Mouse (Mus musculus): ENCODE measurements around the gene P2ry13. TPM values are rescaled to one million over a fixed set of nuclear protein-coding genes. Genes with fewer than 3 reads are reported as not detected.
A peak's percentile ranks its signal among the peaks of the same experiment; 100 is the strongest.

The P2ry13 gene
- total RNA-seq, 2 experiments from 2014 or later, result 0.60 to 0.84 TPM

DNA sequence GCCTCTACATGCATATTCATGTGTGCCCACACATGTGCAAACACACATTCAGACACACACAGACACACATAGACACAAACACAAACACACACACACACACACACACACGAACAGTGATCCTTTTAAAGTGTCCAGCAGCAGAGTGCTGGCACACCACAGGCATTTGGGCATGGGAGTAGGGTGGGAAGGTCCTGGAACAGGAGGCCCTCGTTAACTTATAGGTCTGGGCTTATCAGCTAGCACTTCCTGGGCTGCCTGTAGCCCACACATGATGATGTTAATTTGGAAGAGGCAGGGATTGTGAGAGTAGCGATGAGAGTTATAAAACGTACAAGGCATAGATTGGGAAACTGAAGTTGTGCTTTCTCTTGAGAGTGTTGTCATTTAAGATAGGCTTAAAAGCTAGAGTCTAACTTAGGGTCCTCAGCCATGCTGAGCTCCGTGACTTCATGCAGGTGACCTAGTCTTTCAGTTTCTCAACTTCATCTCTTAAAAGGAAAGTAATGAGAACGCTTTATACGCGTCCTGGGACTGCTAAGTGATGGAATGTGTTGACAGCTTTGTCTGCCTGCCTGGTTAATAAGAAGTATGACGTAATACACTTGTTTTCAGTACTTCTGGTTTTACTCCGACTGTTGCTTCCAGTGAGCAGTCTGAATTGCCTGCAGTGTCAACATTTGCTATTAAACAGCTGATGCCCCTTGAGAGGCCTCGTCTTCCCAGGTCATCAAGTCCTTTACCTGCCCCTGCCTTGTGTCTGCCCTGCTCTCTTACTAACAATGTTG is 5.8 kb downstream of the P2ry13 start:
- intact Hi-C loops (cut with DNase I; ENCODE audit: low total_unique reads), result loop anchor here (5.0 kb wide), 1 partner anchor 83 kb away; no protein-coding TSS in a partner anchor
- DNase-seq, result no peak

DNA sequence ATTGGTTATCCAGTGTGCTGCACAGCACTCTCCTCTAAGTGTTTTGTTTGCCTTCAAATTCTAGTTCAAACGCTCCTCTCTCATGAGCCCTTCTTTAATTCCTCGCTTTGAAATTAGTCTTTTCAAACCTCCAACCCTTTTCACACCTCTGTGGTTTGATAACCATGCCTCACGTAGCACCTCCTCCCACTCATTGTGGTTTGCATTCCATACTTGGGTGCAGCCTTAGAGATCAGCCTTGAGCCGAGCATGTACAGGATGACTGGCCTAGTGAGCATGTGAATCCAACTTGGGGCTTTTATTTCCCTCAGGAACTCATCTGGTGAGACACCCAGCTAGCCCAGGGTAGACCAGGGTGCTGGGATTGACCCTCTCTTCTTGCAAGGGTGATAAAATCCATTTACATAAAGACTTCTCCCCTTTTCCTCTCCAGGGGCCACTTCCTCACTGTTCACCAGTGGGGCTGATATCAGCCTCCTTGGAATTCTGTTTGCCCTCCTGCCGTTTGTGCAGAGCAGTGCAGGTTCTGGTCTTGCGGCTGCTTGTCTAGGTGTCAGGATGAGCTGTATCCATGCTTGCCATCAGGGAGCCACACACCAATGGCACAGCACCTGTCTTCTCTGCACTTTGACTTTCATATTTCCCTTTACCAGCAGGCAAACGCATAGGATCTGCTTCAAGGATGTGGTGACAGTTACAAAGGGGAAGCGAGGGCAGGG is 6.7 kb downstream of the P2ry13 start:
- intact Hi-C loops (cut with DNase I; ENCODE audit: low total_unique reads), result no loop called here

DNA sequence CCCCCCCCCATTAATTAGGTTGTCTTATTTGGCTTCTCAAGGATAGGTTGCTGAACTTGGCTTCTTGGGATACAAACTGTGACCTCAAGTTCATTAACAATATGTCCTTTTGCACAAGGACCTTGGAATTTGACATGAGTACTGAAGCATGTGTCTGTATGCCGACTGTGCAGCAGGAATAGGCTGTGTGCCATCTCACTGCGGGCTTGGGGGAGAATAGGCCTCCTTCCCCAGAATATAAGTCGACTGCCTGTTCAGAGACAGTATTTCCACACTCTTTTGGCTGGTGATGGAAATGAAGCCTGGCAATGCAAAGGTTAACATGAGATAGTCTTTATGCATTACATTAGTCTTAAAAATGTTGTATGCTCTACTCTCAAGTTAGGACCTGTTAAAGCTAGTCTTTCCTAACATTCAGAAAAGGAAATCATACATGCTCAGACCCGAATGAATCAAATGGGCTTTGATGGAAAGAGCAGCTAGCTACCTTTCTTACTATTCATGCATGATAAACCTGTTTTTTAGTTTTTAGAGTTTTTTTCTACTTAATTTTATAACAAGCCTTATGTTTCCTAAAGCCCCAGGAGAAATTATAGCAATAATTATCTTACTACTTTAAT is 13.2 kb downstream of the P2ry13 start:
- intact Hi-C loops (cut with DNase I; ENCODE audit: low total_unique reads), result no loop called here
- no peak for DNase-seq

More for the DNA sequence above, 6.7 kb downstream of the P2ry13 start:
- DNase-seq, result no peak

- intact Hi-C loops (cut with DNase I; ENCODE audit: low total_unique reads), result no loop called here
- DNase-seq, result no peak
Observed at GRCm38 (mm10) chr3:59194938-59195337, 15.7 kb downstream of the P2ry13 start, which contains the start of gene Gpr87. Gene Gpr87 (minus strand): TSS chr3:59195104.

- no peak for DNase-seq
- intact Hi-C loops (cut with DNase I; ENCODE audit: low total_unique reads), result no loop called here
Observed at GRCm38 (mm10) chr3:59194099-59194498, 16.6 kb downstream of the P2ry13 start.

- DNase-seq, result no peak
- intact Hi-C loops (cut with DNase I; ENCODE audit: low total_unique reads), result no loop called here
Observed at GRCm38 (mm10) chr3:59191674-59192073, 19.0 kb downstream of the P2ry13 start.

- no peak for DNase-seq
- intact Hi-C loops (cut with DNase I; ENCODE audit: low total_unique reads), result no loop called here
Observed at GRCm38 (mm10) chr3:59187336-59187735, 23.3 kb downstream of the P2ry13 start.

- intact Hi-C loops (cut with DNase I; ENCODE audit: low total_unique reads), result no loop called here
- DNase-seq, result no peak
Observed at GRCm38 (mm10) chr3:59185662-59186061, 25.0 kb downstream of the P2ry13 start.

DNA sequence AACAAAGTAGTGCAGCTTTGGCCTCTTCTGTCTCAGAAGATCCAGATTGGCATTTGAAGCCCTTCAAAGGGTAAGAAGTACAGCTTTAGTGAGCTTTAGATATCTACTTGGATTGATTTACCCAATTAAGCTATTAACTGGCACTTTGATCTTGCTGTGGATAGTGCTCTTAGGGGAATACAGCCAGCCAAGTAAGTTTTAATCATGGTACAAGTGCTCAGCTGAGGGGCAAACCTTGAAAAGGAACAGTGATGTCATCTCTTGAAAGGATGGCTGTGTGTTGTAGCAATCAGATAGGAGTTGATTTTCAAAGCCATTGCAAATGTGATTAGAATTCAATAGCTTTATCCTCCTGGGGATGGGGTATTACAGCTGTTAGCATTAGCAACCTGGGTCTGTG is 28.6 kb downstream of the P2ry13 start:
- intact Hi-C loops (cut with DNase I; ENCODE audit: low total_unique reads), result no loop called here
- DNase-seq, result no peak

DNA sequence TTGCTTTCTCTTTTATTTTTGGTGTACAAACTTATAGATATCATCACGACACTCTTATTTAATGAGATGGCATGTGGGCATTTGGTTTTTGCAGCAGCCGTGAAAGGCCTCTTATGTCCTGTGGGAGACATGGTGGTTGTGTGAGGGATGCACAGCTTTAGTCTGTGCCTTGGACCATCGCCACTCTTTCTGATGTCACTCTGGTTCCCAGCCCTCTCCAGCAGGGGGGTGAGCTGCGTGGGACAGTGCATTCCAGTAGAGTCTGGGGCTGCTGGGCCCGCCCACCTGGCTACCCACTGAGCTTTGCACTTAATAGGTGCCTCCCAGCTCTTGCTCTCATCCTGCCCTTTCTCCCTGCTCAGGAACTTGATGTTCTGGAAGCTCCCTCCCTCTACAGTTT is 29.5 kb downstream of the P2ry13 start:
- DNase-seq, result no peak
- intact Hi-C loops (cut with DNase I; ENCODE audit: low total_unique reads), result no loop called here

DNA sequence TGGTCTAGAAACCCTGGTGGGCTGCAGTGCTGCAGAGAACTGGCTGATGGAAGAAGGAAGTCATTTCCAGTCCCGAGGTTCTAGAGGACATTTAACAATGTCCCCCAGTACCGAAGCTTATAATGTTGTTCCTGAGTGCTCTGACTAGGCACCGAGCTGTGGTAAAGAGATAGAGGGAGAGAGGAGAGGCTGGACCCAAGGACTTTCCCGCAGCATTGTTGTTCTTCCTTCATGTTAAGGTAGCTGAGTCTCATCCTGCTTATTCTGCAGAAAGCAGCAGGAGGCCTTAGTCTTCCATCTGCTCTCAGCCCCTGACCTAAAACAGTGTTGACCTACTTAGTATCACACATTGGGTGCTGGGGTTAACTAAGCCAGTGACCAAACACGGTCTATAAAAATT is 33.8 kb downstream of the P2ry13 start:
- no peak for DNase-seq
- intact Hi-C loops (cut with DNase I; ENCODE audit: low total_unique reads), result no loop called here

GRCm38 (mm10) chr3:59175234-59175633 is 35.4 kb downstream of the P2ry13 start:
- peak; percentile 14 for DNase-seq
- intact Hi-C loops (cut with DNase I; ENCODE audit: low total_unique reads), result no loop called here

- intact Hi-C loops (cut with DNase I; ENCODE audit: low total_unique reads), result no loop called here
- no peak for DNase-seq
Observed at GRCm38 (mm10) chr3:59174426-59175154, 36.1 kb downstream of the P2ry13 start.

DNA sequence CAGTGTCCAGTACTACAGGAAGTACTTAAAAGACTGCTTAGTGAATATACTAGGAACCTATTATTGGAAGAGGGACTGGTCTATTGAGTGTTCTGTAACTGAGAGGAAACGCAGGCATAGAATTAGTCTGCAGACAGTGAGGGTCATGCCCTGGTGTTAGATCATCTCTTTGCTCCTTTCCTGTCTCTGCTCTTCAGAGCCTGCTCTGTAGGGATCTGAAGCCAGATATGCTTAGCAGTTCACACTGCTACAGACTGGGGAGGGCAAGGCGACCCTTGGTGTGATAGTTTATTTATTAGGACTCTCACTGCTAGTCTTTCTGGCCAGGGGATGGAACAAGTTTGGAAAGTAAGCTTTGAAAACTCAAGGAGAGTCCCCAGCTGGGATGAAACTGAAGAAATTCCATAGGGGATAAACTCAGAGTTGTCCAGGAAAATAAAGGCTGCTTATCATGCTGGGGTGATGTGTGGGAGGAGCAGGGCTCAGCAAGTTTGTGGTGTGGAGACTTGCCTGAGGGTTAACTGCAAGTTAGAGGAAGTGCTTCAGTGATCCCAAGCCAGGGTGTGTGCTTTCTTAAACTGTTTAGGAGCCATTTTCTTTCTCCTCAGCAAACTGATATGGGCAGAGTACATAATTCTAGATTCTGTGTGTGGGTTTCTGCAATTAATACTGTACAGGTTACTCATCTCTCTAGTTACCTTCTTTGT is 40.6 kb downstream of the P2ry13 start:
- intact Hi-C loops (cut with DNase I; ENCODE audit: low total_unique reads), result no loop called here
- DNase-seq, result no peak

- intact Hi-C loops (cut with DNase I; ENCODE audit: low total_unique reads), result no loop called here
- DNase-seq, result no peak
Observed at GRCm38 (mm10) chr3:59169215-59169614, 41.5 kb downstream of the P2ry13 start.

GRCm38 (mm10) chr3:59168476-59168875 is 42.2 kb downstream of the P2ry13 start:
- no peak for DNase-seq
- intact Hi-C loops (cut with DNase I; ENCODE audit: low total_unique reads), result no loop called here

- intact Hi-C loops (cut with DNase I; ENCODE audit: low total_unique reads), result no loop called here
- no peak for DNase-seq
Observed at GRCm38 (mm10) chr3:59167417-59168054, 43.1 kb downstream of the P2ry13 start.

DNA sequence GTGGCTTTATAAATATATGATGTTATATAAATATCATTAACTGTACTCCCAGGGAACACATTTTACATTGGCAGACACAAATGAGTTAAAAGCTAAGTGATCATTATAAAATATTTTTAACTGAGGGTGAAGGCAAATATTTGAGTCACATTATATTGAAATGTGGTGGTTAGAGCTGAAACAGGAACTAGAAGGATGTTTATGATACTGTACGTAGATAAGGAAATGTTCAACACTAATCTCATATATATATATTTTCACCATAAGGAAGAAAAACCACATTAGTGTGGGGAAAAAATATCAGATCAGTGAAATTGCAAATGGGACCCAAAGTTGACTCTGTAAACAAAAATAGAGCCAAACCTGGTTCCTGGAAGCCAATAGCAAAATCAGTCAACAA is 50.2 kb downstream of the P2ry13 start:
- intact Hi-C loops (cut with DNase I; ENCODE audit: low total_unique reads), result no loop called here
- no peak for DNase-seq
